Mouse (Mus musculus) left cerebral cortex, postnatal 14 days (tissue): Measurements from ENCODE around the gene Maco1. TPM values are rescaled to one million over a fixed set of nuclear protein-coding genes. Genes with fewer than 3 reads are reported as not detected.

Experiments used
- DNase-seq, 2 experiments: peaks; one replicate each; pipeline ENCODE4 v3.0.0; 2021 to 2022; ENCODE audit warnings: low spot score in 2 of 2, mixed read lengths in 1 of 2
- intact Hi-C: fragments of 180-260 bp; cut with DNase I; formaldehyde crosslinking; loops from one replicate; pipeline ENCODE4 v1.15.1; 2025
- total RNA-seq, 2 experiments: library from RNA; stranded (reverse); gene quantifications; 2 replicates each; pipeline ENCODE4 v1.2.3; 2021

Gene Maco1
- total RNA-seq, 2 experiments from 2014 or later = 49.2 to 53.0 TPM

DNA sequence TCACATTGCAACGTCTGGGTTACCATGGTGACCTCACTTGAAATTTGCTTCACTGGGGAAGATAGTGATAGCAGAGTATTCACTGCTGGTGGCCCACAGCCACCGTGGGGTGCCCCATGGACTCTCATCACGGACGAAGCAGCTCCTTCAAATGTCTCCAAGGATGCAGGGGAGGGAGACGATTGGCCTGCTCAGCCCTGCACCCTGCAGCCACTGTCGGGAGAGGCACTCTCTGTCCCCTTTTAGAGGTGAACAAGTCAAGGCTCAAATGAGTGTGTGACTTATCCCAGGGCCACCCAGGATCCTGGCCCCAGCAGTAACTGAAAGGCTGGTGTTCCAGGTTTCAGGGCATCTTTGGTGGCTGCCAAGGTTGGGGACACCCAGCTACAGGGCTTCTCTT lies 61.4 kb downstream of the Maco1 start:
- intact Hi-C loops = loop anchor here (5.0 kb wide), 2 partner anchors 86 to 249 kb away; no protein-coding TSS in a partner anchor
- DNase-seq = no peak

DNA sequence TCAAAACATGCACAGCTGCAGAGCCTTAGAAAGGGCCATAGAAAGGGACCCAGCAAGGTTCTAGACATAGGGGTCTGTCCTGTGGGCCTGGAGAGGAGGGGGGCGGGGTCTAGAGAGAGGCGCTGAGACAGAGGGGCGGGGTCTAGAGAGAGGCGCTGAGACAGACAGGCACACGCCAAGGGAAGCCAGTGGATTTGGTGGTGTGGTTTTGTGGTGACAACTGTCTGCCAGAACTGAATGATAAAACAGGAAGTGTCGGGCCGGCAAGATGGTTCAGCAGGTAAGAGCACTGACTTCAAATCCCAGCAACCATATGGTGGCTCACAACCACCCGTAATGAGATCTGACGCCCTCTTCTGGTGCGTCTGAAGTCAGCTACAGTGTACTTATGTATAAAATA lies 66.2 kb downstream of the Maco1 start:
- intact Hi-C loops = no loop called here

DNA sequence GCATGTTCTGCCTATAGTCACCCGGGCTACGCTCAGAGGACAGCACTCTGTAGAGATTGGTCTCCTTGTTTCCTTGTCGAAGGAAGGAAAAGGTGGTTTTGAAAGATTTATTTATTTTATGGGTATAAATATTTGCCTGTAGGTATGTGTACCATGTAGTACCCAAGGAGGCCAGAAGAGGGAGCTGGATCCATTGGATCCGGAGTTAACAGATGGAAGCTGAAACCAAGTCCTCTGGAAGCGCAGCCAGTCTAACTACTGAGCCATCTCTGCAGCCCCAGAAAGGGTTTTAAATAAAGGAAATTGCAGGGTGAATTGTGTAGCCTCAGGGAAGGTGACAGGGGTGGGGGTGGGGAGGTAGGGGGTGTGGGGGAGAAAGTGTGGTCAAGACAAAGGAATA lies 68.4 kb downstream of the Maco1 start:
- intact Hi-C loops = no loop called here
- DNase-seq = peak in 1 of 2 experiments; percentile 39

More for the DNA sequence above, 66.2 kb downstream of the Maco1 start:
- DNase-seq = no peak

DNA sequence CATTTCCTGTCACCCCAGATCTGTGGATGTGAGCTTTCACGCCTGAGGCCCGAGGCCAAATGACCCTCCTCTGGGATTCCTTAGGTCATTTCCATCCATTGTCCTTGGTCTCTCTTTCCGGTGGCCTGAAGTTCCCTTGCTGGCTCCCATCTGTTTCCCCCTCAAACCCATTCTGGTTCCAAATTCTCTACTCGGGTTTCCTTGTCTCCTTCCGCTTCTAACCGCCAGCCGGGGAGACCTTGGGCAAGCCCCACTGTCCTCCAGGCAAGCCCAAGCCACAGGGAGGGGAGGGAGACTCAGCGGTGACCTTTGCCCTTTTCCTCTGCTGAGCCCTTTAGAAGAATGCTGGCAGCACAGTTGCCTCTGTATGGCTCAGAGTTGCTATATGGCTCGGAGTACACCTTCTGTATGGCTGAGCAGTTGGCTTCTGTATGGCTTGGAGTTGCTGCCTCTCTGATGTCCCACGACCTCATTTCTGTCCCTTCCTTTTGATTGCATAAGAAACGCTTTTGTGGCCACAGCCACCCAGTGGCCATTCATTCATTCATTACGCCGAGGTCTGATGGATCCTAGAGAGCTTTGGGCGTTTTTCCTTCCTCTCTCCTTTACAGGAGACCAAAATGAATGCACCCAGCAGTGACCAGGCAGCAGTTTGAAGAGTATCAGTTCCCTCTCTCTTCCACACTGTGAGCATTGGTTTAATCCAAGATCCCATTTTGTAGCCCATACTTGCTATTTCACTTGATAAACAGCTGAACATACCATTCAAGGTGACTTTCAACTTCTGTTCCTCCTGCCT lies 73.8 kb downstream of the Maco1 start:
- no peak for DNase-seq
- intact Hi-C loops = no loop called here

DNA sequence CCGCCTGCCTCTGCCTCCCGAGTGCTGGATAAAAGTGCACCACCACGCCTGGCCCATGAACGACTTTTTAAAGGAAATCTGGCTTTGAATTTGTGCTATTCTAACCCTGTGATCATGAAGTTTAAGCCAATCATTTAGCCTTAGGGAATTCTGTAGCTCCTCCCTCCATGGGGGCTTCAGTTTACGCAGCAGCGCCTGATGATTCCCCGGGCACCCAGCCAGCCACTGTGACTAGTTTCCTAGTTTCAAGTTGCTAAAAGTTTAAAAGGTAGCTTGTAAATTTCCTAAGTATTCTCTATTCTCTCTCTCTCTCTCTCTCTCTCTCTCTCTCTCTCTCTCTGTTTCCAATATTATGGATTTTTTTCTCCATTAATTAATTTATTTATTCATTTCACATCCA lies 76.9 kb downstream of the Maco1 start:
- intact Hi-C loops = no loop called here
- no peak for DNase-seq

DNA sequence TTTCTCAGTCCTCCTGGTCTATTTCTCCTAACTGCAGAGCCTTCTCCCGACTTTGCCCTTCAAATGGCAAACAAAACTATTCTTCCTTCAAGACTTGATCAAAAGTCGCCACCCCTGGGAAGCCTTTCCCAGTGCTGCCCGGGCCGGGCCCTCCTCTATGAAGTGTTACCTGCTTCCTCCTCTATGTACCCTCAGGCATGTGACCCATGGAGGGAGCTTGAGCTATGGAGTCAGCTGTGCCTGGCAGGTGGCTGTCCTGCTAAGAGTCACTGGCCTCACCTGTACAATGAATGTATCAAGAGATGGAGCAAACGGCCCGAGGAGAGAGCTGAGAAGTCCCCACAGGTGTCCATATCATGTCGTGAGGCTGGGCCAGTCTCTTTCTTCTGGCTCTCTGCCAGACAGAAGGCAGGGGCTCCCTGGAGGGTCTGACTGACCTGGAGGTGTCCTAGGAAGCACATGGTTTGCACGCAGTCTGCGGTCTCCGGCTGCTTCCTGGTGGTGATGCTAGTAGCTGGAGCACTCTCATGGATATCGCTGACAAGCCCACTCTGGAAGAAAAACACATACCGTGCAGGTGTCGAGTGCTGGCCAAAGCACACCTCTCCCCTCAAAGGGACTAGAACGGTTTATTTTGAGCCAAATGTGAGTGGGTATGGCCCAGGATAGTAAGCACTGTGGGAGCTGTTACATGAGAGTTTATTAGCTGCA lies 77.8 kb downstream of the Maco1 start:
- DNase-seq = no peak
- intact Hi-C loops = no loop called here

DNA sequence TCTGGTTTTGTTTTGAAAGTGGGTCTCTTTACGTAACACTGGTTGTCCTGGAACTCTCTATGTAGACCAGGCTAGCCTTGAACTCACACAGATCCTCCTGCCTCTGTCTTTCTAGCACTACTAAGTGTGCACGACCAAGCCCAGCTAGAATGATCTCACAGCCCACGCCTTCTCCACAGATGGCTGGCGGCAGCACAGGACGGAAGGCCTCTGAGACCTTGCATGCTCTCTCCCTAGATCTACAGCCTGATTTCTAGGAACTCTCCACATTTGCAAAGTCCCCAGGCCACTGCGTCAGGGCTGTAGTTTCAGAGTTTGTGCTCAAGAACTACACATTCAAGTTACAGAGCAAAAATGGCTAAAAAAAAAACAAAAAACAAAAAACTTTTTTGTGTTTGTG lies 79.0 kb downstream of the Maco1 start:
- intact Hi-C loops = no loop called here

DNA sequence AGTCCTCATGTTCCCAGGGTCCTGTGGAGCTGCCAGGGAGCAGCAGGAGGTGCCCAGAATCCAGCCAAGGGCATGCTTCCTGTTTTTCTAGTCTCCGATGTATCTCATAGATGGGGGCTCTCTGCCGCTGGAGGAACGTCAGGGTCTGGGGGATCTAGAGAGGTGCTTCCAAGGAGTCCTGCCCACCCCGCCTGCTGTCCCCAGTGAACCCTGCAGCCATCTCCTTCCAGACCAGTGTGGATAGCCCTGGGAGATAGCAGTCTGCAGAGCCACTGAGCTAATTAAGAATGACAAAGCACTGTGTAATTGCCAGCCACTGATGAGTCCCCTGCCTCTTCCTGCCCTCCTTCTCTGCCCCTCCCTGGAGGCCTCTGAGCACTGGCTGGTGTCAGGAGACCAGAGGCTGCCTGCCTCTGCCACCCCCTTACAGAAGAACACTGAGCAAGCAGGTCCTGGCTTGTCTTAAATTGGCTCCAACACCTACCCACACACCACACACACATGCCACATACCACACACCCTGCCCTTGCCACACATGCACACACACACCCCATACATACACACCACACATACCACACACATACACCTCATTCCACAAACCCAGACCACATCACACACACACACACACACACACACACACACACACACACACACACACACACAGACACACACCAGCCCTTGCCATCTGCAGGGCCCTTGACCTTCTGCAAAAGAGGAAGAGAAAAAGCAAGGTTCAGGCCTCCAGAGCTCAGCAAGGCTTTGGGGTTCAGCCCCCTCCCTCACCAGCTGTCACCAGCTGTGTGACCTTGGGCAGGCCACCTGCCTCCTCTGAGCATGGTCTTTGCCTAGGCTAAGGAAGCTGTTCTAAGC lies 80.1 kb downstream of the Maco1 start:
- intact Hi-C loops = no loop called here
- no peak for DNase-seq

More for the DNA sequence above, 79.0 kb downstream of the Maco1 start:
- DNase-seq = no peak

DNA sequence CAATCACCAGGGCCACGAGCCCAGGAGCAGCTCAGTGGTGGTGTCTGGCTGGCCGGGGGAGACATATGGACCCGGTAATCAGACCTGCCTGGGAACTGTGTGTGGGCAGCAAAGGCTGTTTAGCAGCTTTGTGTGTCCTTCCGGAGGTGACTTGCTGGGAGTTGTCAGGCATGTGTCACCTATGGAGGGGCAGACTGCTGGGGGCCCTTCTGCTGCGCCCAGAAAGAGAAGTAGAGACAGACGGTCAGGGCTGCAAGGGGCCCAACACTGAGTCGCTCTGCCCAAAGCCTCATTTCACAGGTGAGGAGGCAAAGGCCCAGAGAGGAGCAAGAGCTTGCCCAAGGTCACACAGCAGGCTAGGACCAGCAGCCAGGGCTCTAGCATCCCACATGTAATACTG lies 83.3 kb downstream of the Maco1 start:
- DNase-seq = no peak
- intact Hi-C loops = no loop called here

DNA sequence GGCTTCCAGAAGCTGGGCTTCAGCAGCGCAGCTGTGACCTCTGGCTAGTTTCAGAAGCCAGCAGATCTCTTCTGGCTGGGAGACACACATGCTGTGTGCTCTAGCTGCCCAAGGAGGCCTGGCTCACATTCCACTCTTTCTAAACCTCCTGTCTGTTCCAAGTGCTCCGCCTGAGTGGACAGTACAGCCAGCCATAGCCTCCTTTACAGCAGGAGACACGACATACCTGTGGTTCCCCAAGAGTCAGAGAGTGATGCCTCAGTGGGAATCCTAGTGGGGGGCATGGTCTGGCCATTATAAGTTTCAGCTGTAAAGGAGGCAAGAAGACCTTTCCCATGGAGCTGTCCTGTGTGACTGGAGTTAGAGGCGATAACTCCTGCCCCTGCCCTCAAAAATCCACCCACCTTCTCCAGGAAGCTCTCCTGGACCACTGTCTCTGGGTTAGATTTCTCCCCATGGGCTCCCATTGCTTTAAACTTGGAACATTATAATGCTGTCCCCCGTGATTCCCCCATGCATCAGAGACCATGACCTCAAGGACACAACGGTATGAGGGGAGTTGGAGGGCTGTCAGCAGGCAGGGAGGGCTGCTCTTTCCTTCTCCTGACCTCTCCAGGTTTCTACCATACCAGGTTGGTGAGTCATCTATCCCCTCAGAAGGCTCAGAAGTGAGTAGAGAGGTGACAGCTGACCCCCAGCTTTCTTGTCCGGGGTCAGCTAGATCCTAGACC lies 83.9 kb downstream of the Maco1 start:
- no peak for DNase-seq
- intact Hi-C loops = no loop called here

DNA sequence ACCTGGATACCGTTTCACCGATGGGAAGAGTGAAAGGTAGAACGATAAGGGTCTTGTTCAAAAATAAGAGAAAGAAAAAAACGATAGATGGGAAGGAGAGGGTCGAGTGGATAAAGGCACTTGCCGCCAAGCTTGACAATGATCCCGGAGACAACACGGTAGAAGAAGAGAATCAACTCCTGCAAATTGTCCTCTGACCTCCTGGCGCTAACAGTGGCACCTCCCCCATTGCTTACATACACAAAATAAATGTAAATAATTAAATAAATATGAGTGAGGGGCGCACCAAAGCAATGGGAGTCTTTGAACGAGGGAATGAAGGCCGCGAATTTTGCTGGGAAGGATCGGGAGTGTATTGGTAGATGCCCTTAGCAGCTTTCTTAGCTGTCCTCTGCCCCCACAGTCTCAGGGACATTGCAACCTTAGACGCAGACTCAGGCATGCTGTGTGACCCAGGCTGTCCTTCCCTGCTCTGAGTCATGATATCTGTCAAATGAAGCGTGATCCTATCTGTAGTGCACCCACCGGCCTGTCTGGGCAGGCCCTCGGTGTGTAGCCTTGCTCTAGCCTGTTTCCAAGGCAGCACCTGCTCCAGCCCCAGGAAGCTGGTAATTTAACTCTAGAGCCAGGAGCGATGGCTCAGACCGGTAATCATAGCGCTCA lies 84.8 kb downstream of the Maco1 start:
- intact Hi-C loops = no loop called here
- DNase-seq = no peak

DNA sequence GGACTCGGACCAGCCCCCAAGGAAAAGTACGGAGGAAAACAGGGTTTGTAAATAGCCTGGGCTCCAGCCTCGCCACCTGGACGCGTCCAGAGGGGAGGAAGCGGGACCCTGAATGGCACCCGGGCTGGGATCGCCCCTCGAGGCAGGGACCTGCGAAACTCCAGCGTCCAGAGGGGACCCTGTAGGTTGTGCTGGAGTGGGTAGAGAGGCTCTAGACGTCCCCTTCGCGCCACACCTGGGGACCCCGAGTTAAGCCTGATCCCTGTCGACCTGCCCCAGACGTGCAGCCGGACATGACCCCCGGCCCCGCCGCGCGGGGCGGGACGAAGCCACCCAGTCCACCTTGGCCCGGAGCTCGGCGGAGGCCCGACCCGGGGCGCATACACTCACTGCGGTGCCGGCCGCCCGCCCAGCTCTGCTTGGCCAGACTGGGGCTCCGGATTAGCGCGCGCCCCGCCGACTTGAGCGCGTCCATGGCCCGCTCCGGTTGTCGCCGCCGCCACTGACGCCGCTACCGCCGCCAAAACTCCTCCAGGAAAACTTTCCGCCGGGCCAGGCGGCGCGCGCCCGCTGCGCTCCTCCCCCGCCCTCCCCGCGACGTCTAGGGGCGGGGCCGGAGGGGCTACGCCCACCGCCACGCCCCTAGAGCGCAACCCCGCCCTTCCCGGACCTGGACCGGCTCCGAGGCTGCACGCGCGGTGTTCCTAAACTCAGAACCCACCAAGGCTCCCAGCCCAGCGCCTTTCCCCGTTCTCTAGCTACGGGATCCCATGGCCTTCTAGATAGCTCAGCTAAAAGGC lies 85.5 kb downstream of the Maco1 start, which contains the start of gene Ldlrap1:
Gene Ldlrap1 (minus strand): TSS at position 599 of the 800 bp plus-strand sequence.
- DNase-seq = peak in 1 of 2 experiments; percentile 55
- intact Hi-C loops = no loop called here

DNA sequence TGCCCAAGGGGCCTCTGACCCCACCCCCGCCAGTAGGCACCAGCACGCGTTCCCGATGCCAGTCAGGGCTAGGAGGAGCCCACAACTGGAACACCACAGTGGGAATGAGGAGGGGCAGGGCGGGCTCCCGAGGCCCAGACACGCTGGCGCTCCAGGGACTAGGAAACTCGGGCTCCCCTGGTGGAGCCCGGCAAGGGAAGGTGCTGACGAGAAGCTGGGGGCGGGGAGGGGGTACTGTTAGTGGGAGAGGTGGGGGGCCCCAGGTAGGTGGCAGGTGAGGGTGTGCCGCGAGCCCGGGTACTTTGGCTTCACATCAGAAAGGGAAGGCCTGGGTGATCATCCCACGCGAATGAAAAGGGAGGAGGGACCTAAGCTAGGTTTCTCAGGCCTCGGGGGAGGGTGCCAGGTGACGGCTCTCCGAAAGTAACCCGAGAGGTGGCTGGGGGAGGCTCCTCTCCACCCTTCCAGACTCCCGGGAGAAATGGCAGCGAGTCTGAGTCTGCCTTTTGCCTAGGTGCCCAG lies 86.2 kb downstream of the Maco1 start:
- DNase-seq = no peak
- intact Hi-C loops = no loop called here

DNA sequence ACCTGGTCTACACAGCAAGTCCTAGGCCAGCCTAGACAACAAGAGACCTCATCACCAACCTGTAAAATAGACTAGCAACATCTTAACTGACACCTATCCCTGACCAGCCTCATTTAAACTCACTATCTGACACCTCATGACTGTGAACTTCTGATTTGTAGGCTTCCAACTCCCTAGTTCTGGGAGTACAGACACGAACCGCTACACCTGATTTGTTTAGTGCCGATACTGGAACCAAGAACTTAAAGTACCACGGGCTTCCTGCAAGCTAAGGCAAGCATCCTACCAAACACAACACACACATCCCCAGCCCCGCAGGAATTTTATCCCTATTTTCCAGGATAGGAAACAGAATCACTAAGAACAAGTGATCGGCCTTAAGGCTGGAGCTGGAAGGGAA lies 86.9 kb downstream of the Maco1 start:
- DNase-seq = no peak
- intact Hi-C loops = no loop called here

DNA sequence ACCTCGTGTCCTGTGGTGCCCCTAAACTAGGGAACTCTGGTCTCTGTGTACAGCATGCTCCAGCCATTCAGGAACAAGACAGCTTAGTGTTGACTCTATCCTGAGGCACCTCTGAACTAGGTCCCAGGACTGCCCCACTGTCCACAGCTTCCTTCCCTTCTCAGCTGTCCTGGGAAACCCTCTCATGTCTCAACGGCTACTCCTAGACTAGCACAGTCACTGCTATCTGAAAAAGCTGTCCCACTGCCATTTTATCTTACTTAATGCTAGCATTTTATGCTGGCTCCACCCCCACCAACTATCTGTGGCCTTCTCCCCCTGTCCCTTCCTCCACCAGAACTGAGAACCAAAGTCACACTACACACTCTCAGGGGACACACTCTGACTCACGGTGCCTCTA lies 88.8 kb downstream of the Maco1 start:
- intact Hi-C loops = no loop called here
- no peak for DNase-seq

DNA sequence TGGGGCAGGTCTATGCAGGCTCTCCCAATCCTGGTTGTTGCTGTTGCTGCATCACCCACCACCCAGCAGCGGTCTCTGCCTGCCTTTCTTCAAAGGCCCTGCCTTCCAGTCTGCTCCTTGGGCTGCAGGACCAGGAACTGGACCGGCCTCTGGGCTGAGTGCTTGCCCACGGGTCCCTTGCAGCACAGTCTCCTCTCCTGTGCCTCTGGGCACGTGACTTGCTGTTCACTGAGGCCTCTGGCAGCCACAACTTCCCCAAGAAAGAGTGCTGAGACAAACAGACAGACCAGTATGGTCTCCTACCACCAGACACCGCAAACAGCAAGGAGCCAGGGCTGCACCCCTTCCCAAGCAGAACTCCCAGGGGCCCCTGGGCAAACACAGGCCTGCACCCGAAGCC lies 90.8 kb downstream of the Maco1 start:
- intact Hi-C loops = no loop called here

DNA sequence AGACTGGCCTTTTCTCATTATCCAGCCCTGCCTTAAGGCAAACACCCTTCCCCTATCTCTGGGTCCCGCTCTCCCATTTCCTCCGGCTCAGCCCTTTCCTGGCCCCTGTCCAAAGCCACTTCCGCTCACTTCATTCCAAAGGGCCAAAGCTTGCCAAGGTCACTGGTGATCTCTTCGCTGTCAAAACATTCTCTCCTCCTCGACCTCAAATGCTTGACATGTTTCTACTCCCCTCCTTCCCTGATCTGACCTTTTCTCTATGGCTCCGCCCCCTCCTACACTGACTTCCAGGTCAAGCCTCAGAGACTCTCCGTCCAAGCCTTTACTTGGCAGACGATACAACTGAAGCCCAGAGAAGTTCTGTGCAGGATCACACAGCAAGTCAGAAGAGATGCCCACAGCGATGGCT lies 92.3 kb downstream of the Maco1 start:
- intact Hi-C loops = no loop called here
- DNase-seq = no peak

More for the DNA sequence above, 90.8 kb downstream of the Maco1 start:
- no peak for DNase-seq

DNA sequence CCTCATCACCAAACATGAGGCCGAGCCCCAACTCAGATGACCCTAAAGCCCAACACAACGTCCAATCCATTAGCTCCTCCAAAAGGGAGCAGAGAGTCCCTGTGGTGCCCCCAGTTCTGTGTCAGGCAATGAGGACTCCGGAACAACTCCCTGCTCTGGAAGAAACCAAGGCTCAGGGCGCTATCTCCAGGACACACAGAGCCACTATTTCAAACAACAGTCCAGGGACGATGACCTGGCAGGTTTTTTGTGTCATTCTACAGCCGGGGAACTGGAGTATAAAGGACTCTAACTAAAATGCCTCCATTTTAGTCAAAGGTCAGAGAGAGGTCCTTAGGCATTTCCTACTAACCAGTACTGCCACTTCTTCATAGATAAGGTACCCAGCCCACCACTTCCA lies 92.9 kb downstream of the Maco1 start:
- intact Hi-C loops = no loop called here
- no peak for DNase-seq
